Mouse (Mus musculus) intestine, embryonic 14.5 days (tissue): Measurements from ENCODE around the gene Cbx7. TPM values are rescaled to one million over a fixed set of nuclear protein-coding genes. Genes with fewer than 3 reads are reported as not detected.
A peak's percentile ranks its signal among the peaks of the same experiment; 100 is the strongest.

Source experiments
- ATAC-seq: fragments of 200-750 bp; cut with Nextera tagmentation; replicated peaks from 2 replicates; pipeline ENCODE4 v1.8.0; 2017; ENCODE audit warnings: low read depth, moderate number of reproducible peaks, moderate TSS enrichment, moderate library complexity; ENCODE audit not compliant: low FRiP score, low TSS enrichment
- DNase-seq: peaks from one replicate; pipeline ENCODE4 v3.0.0-alpha.2; 2018; ENCODE audit warnings: low spot score
- H3K27ac ChIP-seq: fragments of 300-500 bp; sonication (generic); 2 replicates; pipeline ENCODE4 v1.5.1; 2014; ENCODE audit warnings: low read depth, mild to moderate bottlenecking, control low read depth
- H3K27me3 ChIP-seq: fragments of 300-500 bp; sonication (generic); replicated peaks from 2 replicates; pipeline ENCODE4 v1.6.1; 2014; ENCODE audit warnings: low read length, control low read depth; ENCODE audit not compliant: control insufficient read depth, insufficient read depth
- H3K36me3 ChIP-seq: fragments of 300-500 bp; sonication (generic); 2 replicates; pipeline ENCODE4 v1.6.1; 2014; ENCODE audit warnings: low read length, control low read depth; ENCODE audit not compliant: control insufficient read depth, insufficient read depth
- H3K4me1 ChIP-seq: fragments of 300-500 bp; sonication (generic); replicated peaks from 2 replicates; pipeline ENCODE4 v1.6.1; 2014; ENCODE audit warnings: low read length, control low read depth, mixed read lengths; ENCODE audit not compliant: control insufficient read depth, insufficient read depth
- H3K4me2 ChIP-seq: fragments of 300-500 bp; sonication (generic); 2 replicates; pipeline ENCODE4 v1.6.1; 2014; ENCODE audit warnings: low read length
- H3K4me3 ChIP-seq: fragments of 300-500 bp; sonication (generic); 2 replicates; pipeline ENCODE4 v1.5.1; 2014; ENCODE audit warnings: low read depth, low read length, control low read depth, mixed read lengths
- H3K9ac ChIP-seq: fragments of 300-500 bp; sonication (generic); 2 replicates; pipeline ENCODE4 v1.6.1; 2014; ENCODE audit warnings: mild to moderate bottlenecking, low read length
- H3K9me3 ChIP-seq: fragments of 300-500 bp; sonication (generic); 2 replicates; pipeline ENCODE4 v1.6.1; 2016; ENCODE audit warnings: low read length, control low read depth; ENCODE audit not compliant: control insufficient read depth
- WGBS: fragments of 180-500 bp; shearing (Covaris S2); extraction: QIAGEN DNeasy Blood & Tissue Kit; methylation state at CpG from one replicate; pipeline ENCODE4 v1.1.7; 2014; 5-methylcytosine and 5-hydroxymethylcytosine counted together
- polyA plus RNA-seq: library from polyadenylated mRNA; unstranded; fragments of >200 nt; fragmentation: Nextera tagmentation; extraction: Ambion mirVana; gene quantifications from 2 replicates; pipeline ENCODE4 v1.2.1, GENCODE M21; 2014

The Cbx7 gene
- polyA plus RNA-seq, 1 experiment from 2014 or later, result 6.2 TPM

- 67% methylated on average over 9 of the region's 9 CpGs for WGBS
- DNase-seq (no peak), ATAC-seq (no peak)
Observed at GRCm38 (mm10) chr15:79961366-79961921, 9.5 kb downstream of the Cbx7 start.

GRCm38 (mm10) chr15:79958418-79958817 lies 12.5 kb downstream of the Cbx7 start:
- no peak overlapping the region for H3K27ac ChIP-seq
- WGBS, result 46% methylated on average over 3 of the region's 3 CpGs
- no peak overlapping the region for H3K4me3 ChIP-seq
- ATAC-seq (no peak), DNase-seq (no peak)
- H3K36me3 ChIP-seq, result no peaks in the 10 kb centered on the region
- H3K9me3 ChIP-seq, result no peaks in the 10 kb centered on the region
- no peaks in the 10 kb centered on the region for H3K4me1 ChIP-seq
- H3K4me2 ChIP-seq, result no peak overlapping the region
- no peaks in the 10 kb centered on the region for H3K27me3 ChIP-seq
- no peak overlapping the region for H3K9ac ChIP-seq

More at GRCm38 (mm10) chr15:79961366-79961921, 9.5 kb downstream of the Cbx7 start:
- H3K4me2 ChIP-seq, result no peak overlapping the region
- H3K27ac ChIP-seq, result no peak overlapping the region
- no peak overlapping the region for H3K9ac ChIP-seq
- H3K36me3 ChIP-seq, result no peaks in the 10 kb centered on the region
- H3K27me3 ChIP-seq, result no peaks in the 10 kb centered on the region
- no peaks in the 10 kb centered on the region for H3K9me3 ChIP-seq
- no peaks in the 10 kb centered on the region for H3K4me1 ChIP-seq
- no peak overlapping the region for H3K4me3 ChIP-seq

GRCm38 (mm10) chr15:79956559-79956958 lies 14.4 kb downstream of the Cbx7 start:
- WGBS, result 78% methylated on average over 8 of the region's 8 CpGs
- no peak overlapping the region for H3K4me3 ChIP-seq
- DNase-seq (no peak), ATAC-seq (no peak)
- H3K9ac ChIP-seq, result no peak overlapping the region
- no peak overlapping the region for H3K4me2 ChIP-seq
- H3K27ac ChIP-seq, result no peak overlapping the region
- H3K4me1 ChIP-seq, result peaks cover 12% of the 10 kb centered on the region
- no peaks in the 10 kb centered on the region for H3K36me3 ChIP-seq
- H3K27me3 ChIP-seq, result no peaks in the 10 kb centered on the region
- no peaks in the 10 kb centered on the region for H3K9me3 ChIP-seq

- H3K4me1 ChIP-seq, result peaks cover 33% of the 10 kb centered on the region
- H3K27ac ChIP-seq, result no peak overlapping the region
- no peaks in the 10 kb centered on the region for H3K36me3 ChIP-seq
- DNase-seq (no peak), ATAC-seq (no peak)
- H3K9ac ChIP-seq, result no peak overlapping the region
- H3K9me3 ChIP-seq, result no peaks in the 10 kb centered on the region
- no peak overlapping the region for H3K4me3 ChIP-seq
- H3K4me2 ChIP-seq, result no peak overlapping the region
- no peaks in the 10 kb centered on the region for H3K27me3 ChIP-seq
- 78% methylated on average over 7 of the region's 7 CpGs for WGBS
Observed at GRCm38 (mm10) chr15:79953470-79953869, 17.4 kb downstream of the Cbx7 start.

GRCm38 (mm10) chr15:79952504-79953231 lies 18.3 kb downstream of the Cbx7 start:
- Histone ChIP-seq H3K27ac (peak overlapping the region; percentile 54; the same call in 1 of the 2 replicates), H3K4me2 (no peak overlapping the region), H3K27me3 (no peaks in the 10 kb centered on the region), H3K36me3 (no peaks in the 10 kb centered on the region), H3K4me1 (peaks cover 33% of the 10 kb centered on the region), H3K4me3 (no peak overlapping the region), H3K9me3 (no peaks in the 10 kb centered on the region), H3K9ac (no peak overlapping the region)
- ATAC-seq (no peak), DNase-seq (no peak)
- WGBS, result 40% methylated on average over 11 of the region's 11 CpGs

GRCm38 (mm10) chr15:79951730-79952503 lies 19.0 kb downstream of the Cbx7 start:
- no peak overlapping the region for H3K4me3 ChIP-seq
- H3K36me3 ChIP-seq, result no peaks in the 10 kb centered on the region
- H3K9me3 ChIP-seq, result no peaks in the 10 kb centered on the region; the same call in 1 of the 2 replicates
- no peak overlapping the region for H3K4me2 ChIP-seq
- DNase-seq (no peak), ATAC-seq (no peak)
- WGBS, result 29% methylated on average over 14 of the region's 14 CpGs
- H3K27ac ChIP-seq, result peak overlapping the region; percentile 64
- H3K9ac ChIP-seq, result no peak overlapping the region
- no peaks in the 10 kb centered on the region for H3K27me3 ChIP-seq
- H3K4me1 ChIP-seq, result peaks cover 33% of the 10 kb centered on the region

- ATAC-seq, result no peak
- H3K9ac ChIP-seq, result no peak overlapping the region
- no peaks in the 10 kb centered on the region for H3K36me3 ChIP-seq
- H3K4me3 ChIP-seq, result no peak overlapping the region
- no peak overlapping the region for H3K4me2 ChIP-seq
- peak overlapping the region; percentile 64 for H3K27ac ChIP-seq
- DNase-seq, result no peak
- 69% methylated on average over 6 of the region's 6 CpGs for WGBS
- H3K27me3 ChIP-seq, result no peaks in the 10 kb centered on the region
- no peaks in the 10 kb centered on the region; the same call in 1 of the 2 replicates for H3K9me3 ChIP-seq
- peaks cover 33% of the 10 kb centered on the region for H3K4me1 ChIP-seq
Observed at GRCm38 (mm10) chr15:79951226-79951625, 19.7 kb downstream of the Cbx7 start.

GRCm38 (mm10) chr15:79950250-79951025 lies 20.5 kb downstream of the Cbx7 start:
- Histone ChIP-seq H3K4me3 (peak overlapping the region; percentile 28), H3K9me3 (no peaks in the 10 kb centered on the region; the same call in 1 of the 2 replicates), H3K36me3 (no peaks in the 10 kb centered on the region), H3K9ac (peak overlapping the region; percentile 43), H3K4me1 (peaks cover 33% of the 10 kb centered on the region), H3K27me3 (no peaks in the 10 kb centered on the region), H3K4me2 (peak overlapping the region; percentile 63), H3K27ac (peak overlapping the region; percentile 64)
- WGBS, result 1% methylated on average over 24 of the region's 24 CpGs
- ATAC-seq (peak; percentile 40), DNase-seq (peak; percentile 81)
